Mouse (Mus musculus) liver, embryonic 14.5 days (tissue): ENCODE data around the gene Lrrtm4.

ENCODE experiments used
- CTCF ChIP-seq: IDR thresholded peaks from 2 replicates; pipeline ENCODE4 v1.5.1; 2016; ENCODE audit warnings: antibody characterized with exemption, low read depth, control low read depth
- EP300 ChIP-seq: IDR thresholded peaks from 2 replicates; pipeline ENCODE4 v1.6.1; 2016; ENCODE audit warnings: antibody characterized with exemption, low read depth

DNA sequence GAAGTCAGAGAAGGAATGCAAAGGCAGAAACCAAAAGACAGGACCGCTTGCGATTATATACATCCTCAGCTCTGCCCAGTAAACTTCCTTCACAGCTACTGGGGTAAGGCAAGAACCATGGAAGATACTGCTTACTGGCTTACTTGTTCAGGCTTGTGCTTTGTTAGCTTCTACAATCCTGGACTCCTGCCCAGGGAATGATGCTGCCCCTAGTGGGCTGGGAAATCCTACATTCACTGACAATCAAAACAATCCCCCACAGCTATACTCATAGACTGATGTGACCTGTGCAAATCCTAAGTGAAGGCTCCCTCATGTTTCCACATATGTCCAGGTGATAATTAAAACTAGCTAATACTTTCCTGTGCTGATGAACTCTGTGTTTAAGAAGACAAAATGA lies 534.7 kb downstream of the Lrrtm4 start:
- TF ChIP-seq EP300: no peak
- no peak for TF ChIP-seq CTCF
